Mouse (Mus musculus): ENCODE data around the gene Lmcd1. TPM values are rescaled to one million over a fixed set of nuclear protein-coding genes. Genes with fewer than 3 reads are reported as not detected.

The Lmcd1 gene
- total and polyA plus RNA-seq, 3 experiments, result 0.64 to 4.8 (median 2.3) TPM

DNA sequence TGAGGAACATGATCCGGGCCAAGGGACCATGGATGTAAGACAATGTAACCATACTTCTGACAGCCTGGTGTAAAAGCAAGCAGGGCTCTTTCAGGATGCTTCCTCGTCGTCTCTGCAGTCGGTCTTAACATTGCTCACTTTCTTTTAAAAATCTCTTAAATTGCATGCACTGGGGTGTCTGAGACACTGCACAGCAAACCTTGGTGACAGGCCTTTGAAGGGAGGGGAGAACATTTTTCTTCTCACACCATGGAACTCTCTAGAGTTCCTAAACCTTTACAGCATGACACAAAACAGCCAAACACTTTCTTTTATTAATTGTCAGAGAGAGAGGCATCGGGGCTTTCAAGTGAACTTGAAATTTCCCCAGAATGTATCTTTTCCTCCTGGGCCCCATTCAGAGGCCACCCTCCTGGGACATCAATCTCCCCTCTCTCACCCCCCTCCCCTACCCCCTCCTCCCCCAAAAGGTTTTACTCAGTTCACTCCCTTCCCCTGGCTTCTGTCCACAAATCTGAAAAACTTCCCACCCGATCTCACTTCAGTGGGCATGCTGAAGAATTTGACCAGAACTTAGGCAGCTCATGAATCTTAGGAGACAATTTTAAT, 35.9 kb downstream of the Lmcd1 start:
- TF ChIP-seq TCF12 (IDR thresholded peaks at IDR 0.05; ENCODE audit: low read depth, low read length), result no peak
- no peak for TF ChIP-seq ETS1 (conservative IDR thresholded peaks at IDR 0.05; ENCODE audit: low read depth, low read length)
- TF ChIP-seq ZNF384 (IDR thresholded peaks at IDR 0.05; ENCODE audit: low read depth, low read length), result no peak
- no peak for TF ChIP-seq HCFC1 (IDR thresholded peaks at IDR 0.05; ENCODE audit: low read depth, low read length)
- no peak for TF ChIP-seq ZC3H11A (IDR thresholded peaks at IDR 0.05; ENCODE audit: low read depth, low read length)
- no peak for TF ChIP-seq RAD21 (IDR thresholded peaks at IDR 0.05; ENCODE audit: low read depth, low read length)
- no peak for TF ChIP-seq MEF2A (IDR thresholded peaks at IDR 0.05; ENCODE audit: borderline replicate concordance, low read depth, low read length)
- TF ChIP-seq ELF1 (IDR thresholded peaks at IDR 0.05; ENCODE audit: low read depth, low read length), result no peak
- TF ChIP-seq JUND (conservative IDR thresholded peaks at IDR 0.05; ENCODE audit: low read depth, low read length), result no peak
- no peak for TF ChIP-seq CHD2 (IDR thresholded peaks at IDR 0.05; ENCODE audit: low read length)
- TF ChIP-seq GABPA (IDR thresholded peaks at IDR 0.05; ENCODE audit: insufficient replicate concordance, low read depth, low read length), result no peak
- no peak for TF ChIP-seq SMC3 (IDR thresholded peaks at IDR 0.05; ENCODE audit: low read depth, low read length)
- TF ChIP-seq NRF1 (IDR thresholded peaks at IDR 0.05; ENCODE audit: low read depth, low read length), result no peak
- no peak for TF ChIP-seq CTCF (conservative IDR thresholded peaks at IDR 0.05 in 1 of 2, IDR thresholded peaks at IDR 0.05 in 1 of 2; ENCODE audit: low read depth in 2 of 2, low read length in 2 of 2)
- no peak for TF ChIP-seq UBTF (IDR thresholded peaks at IDR 0.05; ENCODE audit: low read depth, low read length)
- no peak for TF ChIP-seq E2F4 (IDR thresholded peaks at IDR 0.05; ENCODE audit: insufficient replicate concordance, low read depth, low read length)
- no peak for TF ChIP-seq EP300 (IDR thresholded peaks at IDR 0.05; ENCODE audit: low read length)
- no peak for TF ChIP-seq SIN3A (IDR thresholded peaks at IDR 0.05; ENCODE audit: low read length)
- TF ChIP-seq BHLHE40 (IDR thresholded peaks at IDR 0.05; ENCODE audit: low read depth, low read length), result no peak
- H3K9me3 ChIP-seq (replicated peaks; ENCODE audit: low read length), result no peaks in the 10 kb centered on the region
- H3K9ac ChIP-seq (ENCODE audit: insufficient read depth, low read depth), result no peak overlapping the region
- peaks cover 2% of the 10 kb centered on the region for H3K27me3 ChIP-seq (replicated peaks)
- DNase-seq (ENCODE audit: extremely low read depth), result no peak
- H3K79me2 ChIP-seq (replicated peaks; ENCODE audit: control insufficient read depth, extremely low read depth, insufficient read depth, poor library complexity, severe bottlenecking), result no peaks in the 10 kb centered on the region
- no peak overlapping the region for H3K4me2 ChIP-seq (ENCODE audit: insufficient read depth, low read depth, poor library complexity, severe bottlenecking)
- H3K36me3 ChIP-seq (replicated peaks in 1 of 2; ENCODE audit: control insufficient read depth in 1 of 2, insufficient read depth in 1 of 2, low read length in 1 of 2), result no peaks in the 10 kb centered on the region
- H3K27ac ChIP-seq (ENCODE audit: insufficient read depth, low read depth), result no peak overlapping the region
- H3K4me3 ChIP-seq (replicated peaks in 1 of 3; ENCODE audit: low read depth in 2 of 3, low read length in 2 of 3, poor library complexity in 1 of 3), result no peak overlapping the region
- no peaks in the 10 kb centered on the region for H3K4me1 ChIP-seq (ENCODE audit: control insufficient read depth in 1 of 2, insufficient read depth in 2 of 2)
- dilution Hi-C loops (cut with MboI; ENCODE audit: extremely low pct_ligation_motif_present, extremely low pct_unique_long_range_greater_than_20kb, low sequenced_read_pairs) (no loop called here), in situ Hi-C loops (cut with MboI; ENCODE audit: low pct_ligation_motif_present, low pct_unique_long_range_greater_than_20kb, low sequenced_read_pairs) (no loop called here)

DNA sequence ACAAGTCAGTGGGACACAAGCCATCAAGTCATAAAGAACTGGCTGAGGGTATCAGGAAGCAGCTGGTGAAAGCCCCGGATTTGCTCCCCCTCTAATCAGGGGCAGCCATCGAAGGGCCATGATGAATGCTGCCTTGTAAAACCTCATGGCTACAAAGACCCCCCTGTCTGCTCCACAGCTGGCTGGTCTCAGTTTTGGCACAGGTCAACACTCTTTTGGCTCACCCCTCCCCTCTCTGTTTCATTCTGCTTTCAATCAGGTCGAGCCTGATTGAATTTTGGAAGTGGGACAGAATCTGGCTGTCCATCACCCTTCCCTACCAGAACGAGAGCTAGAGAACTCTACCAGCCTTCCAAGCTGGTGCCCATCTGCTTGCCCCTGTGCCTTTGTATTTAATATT, 37.8 kb downstream of the Lmcd1 start:
- Histone ChIP-seq H3K27ac (ENCODE audit: insufficient read depth, low read depth) (no peak overlapping the region), H3K4me1 (ENCODE audit: control insufficient read depth in 1 of 2, insufficient read depth in 2 of 2) (no peaks in the 10 kb centered on the region), H3K79me2 (replicated peaks; ENCODE audit: control insufficient read depth, extremely low read depth, insufficient read depth, poor library complexity, severe bottlenecking) (no peaks in the 10 kb centered on the region), H3K9me3 (replicated peaks; ENCODE audit: low read length) (no peaks in the 10 kb centered on the region), H3K4me3 (replicated peaks in 1 of 3; ENCODE audit: low read depth in 2 of 3, low read length in 2 of 3, poor library complexity in 1 of 3) (no peak overlapping the region), H3K9ac (ENCODE audit: insufficient read depth, low read depth) (no peak overlapping the region), H3K36me3 (replicated peaks in 1 of 2; ENCODE audit: control insufficient read depth in 1 of 2, insufficient read depth in 1 of 2, low read length in 1 of 2) (no peaks in the 10 kb centered on the region), H3K4me2 (ENCODE audit: insufficient read depth, low read depth, poor library complexity, severe bottlenecking) (no peak overlapping the region), H3K27me3 (replicated peaks) (peaks cover 7% of the 10 kb centered on the region)
- TF ChIP-seq NRF1 (IDR thresholded peaks at IDR 0.05; ENCODE audit: low read depth, low read length) (no peak), POLR2AphosphoS2 (IDR thresholded peaks at IDR 0.05; ENCODE audit: low read depth, low read length) (no peak), ELF1 (IDR thresholded peaks at IDR 0.05; ENCODE audit: low read depth, low read length) (no peak), USF1 (IDR thresholded peaks at IDR 0.05; ENCODE audit: low read depth, low read length) (no peak)
- in situ Hi-C loops (cut with MboI; ENCODE audit: low pct_ligation_motif_present, low pct_unique_long_range_greater_than_20kb, low sequenced_read_pairs) (no loop called here), dilution Hi-C loops (cut with MboI; ENCODE audit: extremely low pct_ligation_motif_present, extremely low pct_unique_long_range_greater_than_20kb, low sequenced_read_pairs) (no loop called here)
- DNase-seq (ENCODE audit: extremely low read depth), result no peak
